Mouse (Mus musculus): ENCODE results near the gene Myoz1.

DNA sequence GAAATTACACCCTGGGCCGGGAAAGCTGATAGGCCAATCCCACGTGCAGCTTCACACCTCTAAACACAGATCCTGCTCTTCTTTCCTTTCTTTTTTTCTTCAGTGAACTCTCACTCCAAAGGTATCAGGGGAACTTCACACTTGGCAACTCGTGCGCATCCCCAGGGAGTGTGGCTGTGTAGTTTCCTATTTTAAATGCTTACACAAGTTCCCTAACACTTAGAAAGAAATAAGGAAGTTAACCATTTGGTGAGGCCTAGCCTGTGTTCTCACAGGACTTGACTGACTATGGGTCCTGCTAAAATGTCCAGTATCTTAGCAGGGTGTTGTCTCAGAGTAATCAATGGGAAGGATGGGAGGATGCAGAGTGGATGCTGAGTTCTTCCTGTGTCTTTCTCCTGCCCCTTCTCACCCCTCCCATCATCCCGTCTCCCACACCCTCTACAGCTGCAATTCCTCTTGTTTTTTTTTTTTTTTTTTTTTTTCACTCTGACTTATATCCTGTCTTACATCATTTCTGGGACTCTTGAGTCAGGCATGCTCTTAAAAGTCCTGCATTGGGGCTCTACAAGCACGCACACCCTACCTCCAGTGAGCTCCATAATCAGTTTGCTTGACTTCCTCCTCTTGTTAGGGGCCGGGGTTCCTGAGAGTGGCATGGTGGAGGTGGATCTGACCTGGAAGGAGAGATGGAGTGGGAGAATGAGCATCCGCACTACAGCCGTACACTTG, 1.5 kb downstream of the Myoz1 start:
- TF ChIP-seq GATA1 (IDR thresholded peaks at IDR 0.05; ENCODE audit: low read length) (no peak), TAL1 (IDR thresholded peaks at IDR 0.05; ENCODE audit: low read length) (no peak)
